Mouse (Mus musculus) cortical plate, adult 2 months (tissue): ENCODE data around the gene Ddx55.

ENCODE experiments used
- CTCF ChIP-seq: fragments of 200-500 bp; IDR thresholded peaks from 2 replicates; pipeline ENCODE4 v1.5.1; 2011; ENCODE audit warnings: mild to moderate bottlenecking, control low read depth, low read length; ENCODE audit not compliant: insufficient read depth; ENCODE audit errors: extremely low read depth
- POLR2A ChIP-seq: fragments of 200-500 bp; IDR thresholded peaks from 2 replicates; pipeline ENCODE4 v1.6.1; 2011; ENCODE audit warnings: mild to moderate bottlenecking, low read length, control low read depth; ENCODE audit not compliant: insufficient read depth; ENCODE audit errors: extremely low read depth

DNA sequence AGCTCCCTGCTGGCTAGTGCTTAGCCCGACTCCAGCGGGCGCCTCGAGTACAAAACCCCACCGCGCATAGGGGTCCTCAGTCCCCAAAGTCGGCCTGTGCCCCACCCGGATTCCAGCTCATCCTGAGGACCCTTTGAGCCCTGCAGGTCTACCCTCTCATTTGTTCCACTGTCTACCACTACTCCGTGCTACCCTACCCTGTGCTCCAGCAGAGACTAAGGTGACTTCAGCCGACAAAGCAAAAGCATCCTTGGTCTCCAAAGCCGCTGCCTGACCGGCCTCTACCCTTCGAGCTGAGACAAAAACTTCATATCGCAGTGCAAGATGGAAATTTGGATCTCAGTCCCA is 21.1 kb upstream of the Ddx55 start:
- TF ChIP-seq CTCF (no peak), POLR2A (no peak)
